Mouse (Mus musculus): ENCODE results near the gene Doc2b. TPM values are rescaled to one million over a fixed set of nuclear protein-coding genes. Genes with fewer than 3 reads are reported as not detected.
A peak's percentile ranks its signal among the peaks of the same experiment; 100 is the strongest.

Doc2b gene
- total and polyA plus RNA-seq, 3 experiments = not detected

DNA sequence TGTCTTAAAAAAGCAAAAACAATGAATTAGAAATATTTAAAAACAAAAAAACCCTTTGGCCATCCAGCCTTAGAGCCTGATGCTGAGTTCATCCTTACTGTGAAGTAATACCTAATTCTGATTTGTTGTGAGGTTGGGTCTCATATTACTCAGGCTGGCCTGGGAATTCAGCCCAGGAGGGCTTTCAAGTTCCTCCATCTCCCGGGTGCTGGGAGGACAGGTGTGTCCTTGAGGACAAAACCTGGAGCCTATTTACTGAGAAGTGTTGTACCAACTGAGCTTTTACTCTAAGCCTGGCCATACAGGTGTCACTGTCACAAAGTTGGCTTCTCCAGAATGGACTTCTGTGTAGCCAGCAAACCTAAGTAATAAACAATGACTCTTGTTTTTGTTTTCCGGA is 28.8 kb downstream of the Doc2b start:
- no peak overlapping the region for H3K4me3 ChIP-seq (replicated peaks in 1 of 3; ENCODE audit: low read depth in 2 of 3, low read length in 2 of 3, poor library complexity in 1 of 3)
- no peak for DNase-seq (ENCODE audit: extremely low read depth)
- in situ Hi-C loops (cut with MboI; ENCODE audit: low pct_ligation_motif_present, low pct_unique_long_range_greater_than_20kb, low sequenced_read_pairs) = no loop called here
- peaks cover 29% of the 10 kb centered on the region for H3K79me2 ChIP-seq (replicated peaks; ENCODE audit: control insufficient read depth, extremely low read depth, insufficient read depth, poor library complexity, severe bottlenecking)
- H3K4me2 ChIP-seq (ENCODE audit: insufficient read depth, low read depth, poor library complexity, severe bottlenecking) = no peak overlapping the region
- H3K9me3 ChIP-seq (replicated peaks; ENCODE audit: low read length) = no peaks in the 10 kb centered on the region
- peaks cover 34 to 59% of the 10 kb centered on the region in 2 experiments for H3K36me3 ChIP-seq (replicated peaks in 1 of 2; ENCODE audit: control insufficient read depth in 1 of 2, insufficient read depth in 1 of 2, low read length in 1 of 2)
- no peak overlapping the region for H3K9ac ChIP-seq (ENCODE audit: insufficient read depth, low read depth)
- H3K4me1 ChIP-seq (ENCODE audit: control insufficient read depth in 1 of 2, insufficient read depth in 2 of 2) = peaks cover 13 to 71% of the 10 kb centered on the region in 2 experiments
- no peak overlapping the region for H3K27ac ChIP-seq (ENCODE audit: insufficient read depth, low read depth)
- TF ChIP-seq NELFE (IDR thresholded peaks at IDR 0.05; ENCODE audit: low read depth, low read length) = no peak
- no peak for TF ChIP-seq MAFK (IDR thresholded peaks at IDR 0.05; ENCODE audit: insufficient replicate concordance, low read length)
- no peak for TF ChIP-seq MAX (IDR thresholded peaks at IDR 0.05; ENCODE audit: low read length)
- no peak for TF ChIP-seq CTCF (conservative IDR thresholded peaks at IDR 0.05 in 1 of 2, IDR thresholded peaks at IDR 0.05 in 1 of 2; ENCODE audit: low read depth in 2 of 2, low read length in 2 of 2)
- no peak for TF ChIP-seq UBTF (IDR thresholded peaks at IDR 0.05; ENCODE audit: low read depth, low read length)
- no peak for TF ChIP-seq PAX5 (IDR thresholded peaks at IDR 0.05; ENCODE audit: low read length)
- no peak for TF ChIP-seq ZMIZ1 (IDR thresholded peaks at IDR 0.05; ENCODE audit: low read depth, low read length)
- no peak for TF ChIP-seq ETS1 (conservative IDR thresholded peaks at IDR 0.05; ENCODE audit: low read depth, low read length)
- TF ChIP-seq TCF12 (IDR thresholded peaks at IDR 0.05; ENCODE audit: low read depth, low read length) = no peak
- TF ChIP-seq MXI1 (IDR thresholded peaks at IDR 0.05; ENCODE audit: low read depth, low read length) = no peak
- no peak for TF ChIP-seq MYC (IDR thresholded peaks at IDR 0.05; ENCODE audit: low read depth, low read length)
- no peak for TF ChIP-seq EP300 (IDR thresholded peaks at IDR 0.05; ENCODE audit: low read length)
- TF ChIP-seq RCOR1 (conservative IDR thresholded peaks at IDR 0.05; ENCODE audit: low read depth, low read length) = no peak
- TF ChIP-seq ZNF384 (IDR thresholded peaks at IDR 0.05; ENCODE audit: low read depth, low read length) = no peak
- dilution Hi-C loops (cut with MboI; ENCODE audit: extremely low pct_ligation_motif_present, extremely low pct_unique_long_range_greater_than_20kb, low sequenced_read_pairs) = no loop called here
- H3K27me3 ChIP-seq (replicated peaks) = peaks cover 6% of the 10 kb centered on the region

DNA sequence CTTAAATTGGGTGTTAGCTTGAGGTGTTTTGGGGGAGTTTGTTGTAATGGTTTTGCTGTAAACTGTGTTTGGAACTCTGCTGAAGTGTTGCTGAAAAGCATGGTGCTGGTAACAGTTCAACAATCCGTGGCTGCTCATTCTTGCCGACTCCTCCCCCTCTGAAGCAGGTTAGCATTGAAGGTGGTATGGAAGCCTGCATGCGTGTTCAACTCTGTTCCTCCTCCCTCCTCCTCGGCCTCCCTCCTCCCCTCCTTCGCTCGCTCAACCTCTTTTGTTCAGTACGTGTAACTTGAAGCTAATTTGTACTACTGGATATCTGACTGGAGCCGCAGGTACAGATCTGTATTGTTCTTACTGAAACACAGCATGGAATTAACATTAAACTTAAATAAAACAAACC is 30.7 kb downstream of the Doc2b start:
- Histone ChIP-seq H3K9me3 (replicated peaks; ENCODE audit: low read length) (no peaks in the 10 kb centered on the region), H3K79me2 (replicated peaks; ENCODE audit: control insufficient read depth, extremely low read depth, insufficient read depth, poor library complexity, severe bottlenecking) (peaks cover 47% of the 10 kb centered on the region), H3K9ac (ENCODE audit: insufficient read depth, low read depth) (no peak overlapping the region), H3K4me3 (replicated peaks in 1 of 3; ENCODE audit: low read depth in 2 of 3, low read length in 2 of 3, poor library complexity in 1 of 3) (no peak overlapping the region), H3K4me1 (ENCODE audit: control insufficient read depth in 1 of 2, insufficient read depth in 2 of 2) (peaks cover 13 to 81% of the 10 kb centered on the region in 2 experiments), H3K27ac (ENCODE audit: insufficient read depth, low read depth) (peak overlapping the region; percentile 5; the same call in 1 of the 2 replicates), H3K36me3 (replicated peaks in 1 of 2; ENCODE audit: control insufficient read depth in 1 of 2, insufficient read depth in 1 of 2, low read length in 1 of 2) (peaks cover 49 to 74% of the 10 kb centered on the region in 2 experiments), H3K4me2 (ENCODE audit: insufficient read depth, low read depth, poor library complexity, severe bottlenecking) (no peak overlapping the region), H3K27me3 (replicated peaks) (no peaks in the 10 kb centered on the region)
- no peak for DNase-seq (ENCODE audit: extremely low read depth)
- dilution Hi-C loops (cut with MboI; ENCODE audit: extremely low pct_ligation_motif_present, extremely low pct_unique_long_range_greater_than_20kb, low sequenced_read_pairs) (no loop called here), in situ Hi-C loops (cut with MboI; ENCODE audit: low pct_ligation_motif_present, low pct_unique_long_range_greater_than_20kb, low sequenced_read_pairs) (no loop called here)
- no peak for TF ChIP-seq JUN (IDR thresholded peaks at IDR 0.05; ENCODE audit: insufficient read depth, low read depth, low read length)
- TF ChIP-seq TBP (conservative IDR thresholded peaks at IDR 0.05; ENCODE audit: low read depth, low read length) = no peak
- TF ChIP-seq GABPA (IDR thresholded peaks at IDR 0.05; ENCODE audit: insufficient replicate concordance, low read depth, low read length) = no peak
- no peak for TF ChIP-seq JUND (conservative IDR thresholded peaks at IDR 0.05; ENCODE audit: low read depth, low read length)
- TF ChIP-seq BHLHE40 (IDR thresholded peaks at IDR 0.05; ENCODE audit: low read depth, low read length) = no peak
- no peak for TF ChIP-seq ELF1 (IDR thresholded peaks at IDR 0.05; ENCODE audit: low read depth, low read length)
- TF ChIP-seq RAD21 (IDR thresholded peaks at IDR 0.05; ENCODE audit: low read depth, low read length) = no peak
- no peak for TF ChIP-seq MAX (IDR thresholded peaks at IDR 0.05; ENCODE audit: low read length)
- no peak for TF ChIP-seq POLR2AphosphoS2 (IDR thresholded peaks at IDR 0.05; ENCODE audit: low read depth, low read length)
- no peak for TF ChIP-seq TCF12 (IDR thresholded peaks at IDR 0.05; ENCODE audit: low read depth, low read length)
- TF ChIP-seq EP300 (IDR thresholded peaks at IDR 0.05; ENCODE audit: low read length) = no peak
- TF ChIP-seq RCOR1 (conservative IDR thresholded peaks at IDR 0.05; ENCODE audit: low read depth, low read length) = no peak
- TF ChIP-seq E2F4 (IDR thresholded peaks at IDR 0.05; ENCODE audit: insufficient replicate concordance, low read depth, low read length) = no peak
- no peak for TF ChIP-seq ZNF384 (IDR thresholded peaks at IDR 0.05; ENCODE audit: low read depth, low read length)
- no peak for TF ChIP-seq CHD1 (IDR thresholded peaks at IDR 0.05; ENCODE audit: low read depth, low read length)
